Mouse (Mus musculus) embryonic fibroblast, embryonic 13.5 days (primary cell): ENCODE measurements around the gene Susd2. TPM values are rescaled to one million over a fixed set of nuclear protein-coding genes. Genes with fewer than 3 reads are reported as not detected.

Experiments
- H3K27ac ChIP-seq: 2 replicates; pipeline ENCODE4 v1.5.1; 2012; ENCODE audit warnings: low read length, control low read depth, inconsistent platforms; ENCODE audit not compliant: insufficient read depth
- H3K4me1 ChIP-seq: 2 replicates; pipeline ENCODE4 v1.6.1; 2011; ENCODE audit warnings: low read length; ENCODE audit not compliant: control insufficient read depth, insufficient read depth
- H3K4me3 ChIP-seq: 2 replicates; pipeline ENCODE4 v1.5.1; 2011; ENCODE audit warnings: mild to moderate bottlenecking, control low read depth, low read length; ENCODE audit not compliant: insufficient read depth
- CTCF ChIP-seq: IDR thresholded peaks from 2 replicates; pipeline ENCODE4 v1.5.1; 2011; ENCODE audit warnings: mild to moderate bottlenecking, control low read depth, low read length, moderate library complexity, borderline replicate concordance; ENCODE audit not compliant: insufficient read depth
- POLR2A ChIP-seq: IDR thresholded peaks from 2 replicates; pipeline ENCODE4 v1.6.1; 2011; ENCODE audit warnings: low read depth, mild to moderate bottlenecking, control low read depth, low read length, moderate library complexity
- polyA plus RNA-seq: library from polyadenylated mRNA; stranded (reverse); fragments of >200 nt; gene quantifications from 2 replicates; pipeline ENCODE4 v1.2.4, GENCODE M21; 2011; ENCODE audit warnings: low read depth; ENCODE audit not compliant: missing spikeins, insufficient read length

The Susd2 gene
- polyA plus RNA-seq, 1 experiment, result 1.1 TPM

DNA sequence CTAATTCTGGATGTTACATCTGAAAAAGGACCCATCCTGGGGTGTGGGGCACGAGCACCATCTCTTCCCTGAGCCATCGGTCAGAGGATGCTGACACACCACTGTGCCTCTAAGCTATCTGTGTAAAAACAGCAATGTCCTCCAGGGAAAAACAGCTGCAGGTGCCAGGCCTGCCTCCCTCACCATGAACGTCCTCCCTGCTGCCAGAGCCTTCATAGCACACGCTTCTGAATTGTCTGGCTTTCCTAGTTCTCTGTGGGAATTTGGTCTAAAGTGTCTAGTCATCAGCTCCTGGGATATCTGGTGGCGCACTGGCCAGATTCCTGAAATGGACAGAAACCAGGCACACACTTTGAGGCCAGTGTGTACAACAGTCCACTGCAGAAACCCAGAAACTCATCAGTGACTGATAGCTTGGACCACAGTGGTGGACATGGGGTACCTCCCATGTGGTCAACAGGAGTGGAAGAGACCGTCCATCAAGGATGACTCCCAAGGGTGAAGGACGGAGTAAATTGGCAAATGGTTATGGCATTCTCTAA is 43.5 kb downstream of the Susd2 start:
- H3K4me1 ChIP-seq, result no peaks in the 10 kb centered on the region
- no peak overlapping the region for H3K4me3 ChIP-seq
- TF ChIP-seq POLR2A (no peak), CTCF (no peak)
- H3K27ac ChIP-seq, result no peak overlapping the region

DNA sequence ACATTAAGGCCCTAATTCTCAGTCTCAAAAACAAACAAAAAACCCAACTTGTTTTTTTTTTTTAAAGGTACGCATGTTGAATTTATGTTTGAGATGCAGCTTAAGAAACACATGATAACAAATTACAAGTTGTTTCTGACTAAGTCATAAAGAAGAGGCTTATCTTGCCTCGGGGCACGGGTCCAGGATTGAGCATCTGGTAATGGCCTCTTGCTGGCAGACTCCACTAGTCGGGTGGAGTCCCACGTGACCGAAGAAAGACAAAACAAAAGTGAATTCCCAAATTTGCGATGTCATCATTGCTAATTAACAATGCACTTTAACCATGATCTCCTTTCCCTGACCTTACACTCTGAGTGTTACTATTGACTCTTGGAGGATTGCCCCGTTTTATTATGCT is 47.8 kb downstream of the Susd2 start:
- no peak overlapping the region for H3K4me3 ChIP-seq
- TF ChIP-seq CTCF (no peak), POLR2A (no peak)
- no peak overlapping the region for H3K27ac ChIP-seq
- H3K4me1 ChIP-seq, result no peaks in the 10 kb centered on the region

DNA sequence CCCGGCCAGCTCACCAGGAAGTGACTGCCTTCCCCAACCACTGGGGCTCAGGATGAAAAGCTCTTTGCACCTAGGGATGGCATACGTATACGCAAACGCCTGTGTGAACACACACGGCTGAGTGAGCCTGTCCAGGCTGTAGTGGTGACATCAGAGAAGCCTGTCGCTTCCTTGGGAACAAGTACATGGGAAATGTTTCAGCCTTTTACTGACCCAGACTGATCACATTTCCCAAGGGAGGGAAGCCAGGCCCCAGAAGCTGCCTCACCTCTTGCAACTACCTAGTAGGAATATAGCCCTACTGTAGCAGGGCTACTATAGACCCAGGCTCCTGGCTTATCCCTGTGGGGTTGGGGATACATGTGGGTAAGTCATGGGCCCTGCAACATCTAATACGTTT is 51.2 kb downstream of the Susd2 start:
- H3K27ac ChIP-seq, result no peak overlapping the region

DNA sequence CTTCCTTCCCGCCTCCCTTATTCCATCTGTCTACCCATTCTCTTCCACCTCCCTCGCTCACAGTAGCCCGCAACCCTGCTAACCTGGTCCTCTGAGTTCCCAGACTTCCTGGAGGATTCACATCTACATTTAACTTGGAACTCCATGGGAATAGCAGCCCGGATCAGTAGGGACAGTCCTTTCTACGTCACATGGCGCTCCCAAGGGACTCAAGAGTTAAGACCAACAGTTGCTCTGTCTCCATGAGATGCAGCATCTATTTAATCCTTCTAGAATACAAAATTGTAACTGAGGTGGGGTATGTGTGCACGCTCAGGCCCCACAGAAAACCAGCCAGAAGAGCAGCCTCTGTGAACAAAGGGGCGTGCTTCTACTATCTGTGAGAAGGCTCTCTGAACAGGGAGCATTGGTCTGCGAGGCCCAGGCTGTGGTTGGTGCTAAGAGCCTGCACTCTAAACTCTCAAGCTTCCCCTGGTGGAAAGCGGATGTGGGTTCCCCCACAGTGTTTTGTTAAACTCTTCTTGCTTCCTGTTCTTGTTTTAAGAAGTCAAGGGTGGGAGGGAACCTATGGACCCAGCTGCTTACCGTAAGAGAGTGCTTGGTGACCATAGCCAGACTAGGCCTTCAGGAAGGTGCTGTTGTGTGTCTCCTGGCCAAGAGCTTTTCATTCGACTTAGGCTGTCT is 52.5 kb downstream of the Susd2 start:
- H3K27ac ChIP-seq, result no peak overlapping the region
- no peak for TF ChIP-seq CTCF
- TF ChIP-seq POLR2A, result no peak
- H3K4me3 ChIP-seq, result no peak overlapping the region
- no peaks in the 10 kb centered on the region for H3K4me1 ChIP-seq

More for the DNA sequence above, 51.2 kb downstream of the Susd2 start:
- TF ChIP-seq POLR2A (no peak), CTCF (no peak)
- Histone ChIP-seq H3K4me1 (no peaks in the 10 kb centered on the region), H3K4me3 (no peak overlapping the region)

DNA sequence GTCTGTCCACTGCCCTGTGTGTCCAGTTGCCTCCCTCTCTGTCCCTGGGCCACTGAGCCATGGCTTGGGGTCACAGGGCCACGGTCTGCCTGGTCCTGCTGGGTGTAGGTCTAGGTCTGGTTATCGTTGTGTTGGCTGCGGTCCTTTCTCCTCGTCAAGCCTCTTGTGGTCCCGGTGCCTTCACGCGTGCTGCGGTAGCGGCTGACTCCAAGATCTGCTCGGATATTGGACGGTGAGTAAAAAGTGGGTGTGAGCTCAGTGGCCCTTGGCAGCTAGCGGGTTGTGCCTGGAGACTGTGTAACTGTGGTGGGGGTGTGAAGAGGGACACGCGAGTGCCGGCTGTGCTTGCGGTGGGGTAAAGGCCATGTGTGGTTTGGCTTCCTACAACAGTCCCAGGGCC is 54.2 kb downstream of the Susd2 start:
- Histone ChIP-seq H3K4me3 (no peak overlapping the region), H3K27ac (no peak overlapping the region), H3K4me1 (no peaks in the 10 kb centered on the region)
- TF ChIP-seq CTCF (no peak), POLR2A (no peak)

DNA sequence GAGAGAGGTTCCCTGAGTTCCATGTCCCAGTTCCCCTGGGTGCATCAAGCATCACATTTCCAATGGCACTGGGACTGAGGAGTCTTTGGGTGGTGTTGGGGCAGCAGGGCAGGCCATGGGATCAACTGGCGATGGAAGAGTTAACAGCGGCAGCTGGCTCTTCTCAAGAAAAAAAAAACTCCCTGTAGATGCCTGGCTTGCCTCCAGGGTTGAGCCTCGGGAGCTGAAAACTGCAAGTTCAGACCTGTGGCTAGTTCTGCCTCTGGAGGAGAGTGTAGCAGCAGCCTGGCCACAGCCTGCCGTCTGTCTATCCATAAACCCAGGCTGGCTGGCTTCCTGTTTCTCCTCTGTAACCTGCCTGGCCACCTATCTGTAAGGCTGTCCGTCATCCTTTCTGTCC is 54.7 kb downstream of the Susd2 start, which contains the start of gene Ggt5:
Gene Ggt5, plus strand, starts transcription at position 212 of the 400 bp plus-strand sequence.
- Histone ChIP-seq H3K4me1 (no peaks in the 10 kb centered on the region), H3K27ac (no peak within 1 kb of the TSS), H3K4me3 (no peak within 1 kb of the TSS)
- TF ChIP-seq POLR2A, result no peak
- no peak for TF ChIP-seq CTCF

DNA sequence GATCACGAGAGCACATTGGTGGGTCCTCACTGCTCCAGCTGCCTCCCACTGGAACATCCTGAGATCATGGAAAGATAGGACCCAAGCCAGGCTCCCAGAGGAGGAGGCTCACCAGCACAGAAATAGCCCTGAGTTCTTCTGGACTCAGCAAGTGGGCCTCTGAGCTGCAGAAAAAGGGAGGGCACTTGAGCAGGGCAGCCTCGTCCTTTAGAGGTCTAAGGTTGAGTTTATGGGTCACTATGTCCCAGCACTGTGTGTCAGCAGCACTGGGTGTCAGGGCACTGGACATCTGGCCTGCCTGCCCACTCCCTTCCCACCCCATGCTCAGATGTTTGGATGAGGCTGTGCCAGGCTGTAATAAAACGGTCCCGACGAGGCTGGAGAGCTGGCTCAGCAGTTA is 55.5 kb downstream of the Susd2 start:
- H3K4me1 ChIP-seq, result no peaks in the 10 kb centered on the region
- TF ChIP-seq CTCF (no peak), POLR2A (no peak)
- H3K27ac ChIP-seq, result no peak overlapping the region
- H3K4me3 ChIP-seq, result no peak overlapping the region

DNA sequence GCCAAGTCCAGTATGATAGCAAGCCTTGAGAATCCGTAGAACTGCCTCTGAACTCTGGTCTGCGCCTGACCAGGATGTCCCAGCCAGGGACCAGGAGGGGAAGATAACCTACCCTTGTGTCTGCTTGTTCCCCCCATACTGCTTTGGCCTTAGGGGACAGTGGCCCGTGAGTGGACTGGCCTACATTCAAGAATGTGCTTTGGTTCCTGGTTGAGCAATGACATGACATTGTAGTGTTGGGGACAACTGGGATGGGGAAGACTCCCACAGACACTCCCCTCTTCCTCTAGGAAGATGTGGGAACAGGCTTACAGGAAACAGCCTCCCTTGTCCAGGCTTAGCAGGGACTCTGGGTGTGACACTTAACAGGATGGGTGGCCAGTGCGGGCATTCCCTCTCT is 56.0 kb downstream of the Susd2 start:
- Histone ChIP-seq H3K4me1 (no peaks in the 10 kb centered on the region), H3K4me3 (no peak overlapping the region), H3K27ac (no peak overlapping the region)
- no peak for TF ChIP-seq POLR2A
- TF ChIP-seq CTCF, result no peak

Other genes starting within 250 kb of the Susd2 start
- not detected in 2 replicates for gene Upb1, start 242.9 kb downstream of the Susd2 start, polyA plus RNA-seq
- gene Snrpd3, start 126.5 kb downstream of the Susd2 start, polyA plus RNA-seq, result 277 and 317 TPM in 2 replicates
- gene Gucd1, start 126.0 kb downstream of the Susd2 start, polyA plus RNA-seq, result 16.1 and 18.1 TPM in 2 replicates
- gene Lrrc75b, start 83.7 kb downstream of the Susd2 start, polyA plus RNA-seq, result 1.2 and 3.2 TPM in 2 replicates
- not detected in 2 replicates for gene Ggt1, start 82.4 kb downstream of the Susd2 start, polyA plus RNA-seq
- 0.53 and 0.88 TPM in 2 replicates for gene Ggt5, start 54.7 kb downstream of the Susd2 start, polyA plus RNA-seq
- gene Cabin1, start 120.3 kb upstream of the Susd2 start, polyA plus RNA-seq, result 30.2 and 30.9 TPM in 2 replicates
- 40.5 and 42.1 TPM in 2 replicates for gene Ddt, start 129.4 kb upstream of the Susd2 start, polyA plus RNA-seq
- gene Gm20441, start 136.9 kb upstream of the Susd2 start, polyA plus RNA-seq, result not detected in 2 replicates
- 14.0 and 15.5 TPM in 2 replicates for gene Gstt3, start 137.4 kb upstream of the Susd2 start, polyA plus RNA-seq
- 8.0 and 17.2 TPM in 2 replicates for gene Gstt1, start 154.6 kb upstream of the Susd2 start, polyA plus RNA-seq
- gene Gstt4, start 178.5 kb upstream of the Susd2 start, polyA plus RNA-seq, result not detected in 2 replicates
- gene Gstt2, start 193.4 kb upstream of the Susd2 start, polyA plus RNA-seq, result 2.6 and 4.4 TPM in 2 replicates
- gene Mif, start 216.2 kb upstream of the Susd2 start, polyA plus RNA-seq, result 614 and 763 TPM in 2 replicates
- not detected in 2 replicates for gene Derl3, start 249.4 kb upstream of the Susd2 start, polyA plus RNA-seq